Mouse (Mus musculus) central nervous system, embryonic 14 days (tissue): ENCODE results near the gene Lpin3. TPM values are rescaled to one million over a fixed set of nuclear protein-coding genes. Genes with fewer than 3 reads are reported as not detected.

Source experiments
- polyA plus RNA-seq: library from polyadenylated mRNA; depleted of rRNA; stranded (reverse); fragments of >200 nt; gene quantifications from 2 replicates; pipeline ENCODE4 v1.2.3, GENCODE M21; 2012; rRNA removed

Gene Lpin3
- 0.33 and 0.63 TPM in 2 replicates for polyA plus RNA-seq

DNA sequence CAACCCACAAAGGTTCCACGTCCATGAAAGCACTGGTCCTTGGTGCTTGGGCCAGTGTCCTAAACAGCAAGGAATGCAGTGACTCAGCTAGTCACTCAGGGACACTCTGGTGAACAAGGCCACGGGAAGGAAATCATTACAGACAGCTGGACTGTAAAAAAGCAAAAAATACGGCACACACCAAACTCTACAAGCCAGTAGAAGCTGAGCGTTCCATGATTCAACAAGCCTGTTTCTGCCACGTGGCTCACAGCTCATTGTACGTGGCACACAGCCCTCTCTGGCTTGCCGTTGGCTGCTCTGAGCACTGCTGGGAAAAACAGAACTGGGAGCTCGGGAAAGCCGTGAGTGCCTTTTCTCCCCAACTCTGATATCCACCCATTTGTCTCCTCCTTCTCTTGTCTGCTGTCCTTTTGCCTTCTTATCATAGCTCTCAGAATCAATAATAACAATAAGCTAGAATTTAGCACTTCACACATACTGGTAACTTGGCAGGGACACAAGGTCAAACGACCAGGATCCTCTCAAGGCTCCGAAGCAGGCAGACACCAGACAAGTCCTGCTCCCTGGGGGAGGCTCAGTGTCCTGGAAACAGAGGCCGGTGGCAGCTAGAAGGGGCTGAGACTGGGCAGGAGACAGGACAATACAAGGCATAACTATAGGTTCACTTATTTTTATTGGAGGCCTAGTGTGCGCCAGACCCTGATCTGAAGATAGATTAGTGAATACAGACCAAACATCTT lies at the start of gene Lpin3:
Gene Lpin3 (plus strand): TSS at position 218 of the 743 bp plus-strand sequence.

DNA sequence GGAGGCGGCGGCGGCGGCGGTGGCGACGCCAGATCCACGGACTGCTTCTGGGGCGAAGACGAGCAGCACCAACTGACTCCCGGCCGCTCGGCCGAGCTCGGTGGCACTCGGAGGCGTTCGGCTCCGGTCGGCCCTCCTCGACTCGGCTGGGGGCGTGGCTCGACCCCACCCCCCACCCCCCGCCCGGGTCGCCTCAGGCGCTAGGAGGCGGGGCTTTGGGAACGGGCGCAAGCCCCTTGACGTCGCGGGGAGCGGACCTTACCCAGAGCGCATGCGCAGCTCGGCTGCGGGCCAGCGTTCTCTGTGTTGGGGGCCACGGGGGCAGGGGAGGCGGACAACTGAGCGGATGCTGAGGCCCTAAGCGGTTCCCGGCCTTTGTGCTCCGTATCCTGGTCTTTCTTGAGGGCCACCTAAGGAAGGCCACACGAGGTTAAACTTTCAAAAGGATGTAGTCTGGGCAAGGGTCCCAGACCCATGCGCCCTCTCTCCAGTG lies 7.5 kb upstream of the Lpin3 start, which contains the start of gene Zhx3:
Gene Zhx3 (minus strand): TSS at position 109 of the 493 bp plus-strand sequence.

GRCm38 (mm10) chr2:160912231-160912671 lies 31.8 kb downstream of the Lpin3 start, which contains the start of gene Emilin3:
Gene Emilin3, minus strand, starts transcription at chr2:160912328.

Other genes with a start within 250 kb of the Lpin3 start
- gene Top1, start 234.8 kb upstream of the Lpin3 start, polyA plus RNA-seq, result 59.7 and 68.4 TPM in 2 replicates
- 167 and 180 TPM in 2 replicates for gene Plcg1, start 149.4 kb upstream of the Lpin3 start, polyA plus RNA-seq
- 9.3 and 10.2 TPM in 2 replicates for gene Zhx3, start 7.7 kb upstream of the Lpin3 start, polyA plus RNA-seq
- 2.7 and 14.0 TPM in 2 replicates for gene Emilin3, start 31.7 kb downstream of the Lpin3 start, polyA plus RNA-seq
- 34.7 and 38.7 TPM in 2 replicates for gene Chd6, start 228.4 kb downstream of the Lpin3 start, polyA plus RNA-seq